Mouse (Mus musculus) testis, adult 2 months (tissue): Measurements from ENCODE around the gene Col27a1.

Experiments
- CTCF ChIP-seq: fragments of 200-500 bp; IDR thresholded peaks from 2 replicates; pipeline ENCODE4 v1.5.1; 2012; ENCODE audit warnings: low read depth, mild to moderate bottlenecking, inconsistent platforms, low read length, moderate library complexity; ENCODE audit not compliant: control insufficient read depth, insufficient read depth, insufficient replicate concordance
- POLR2A ChIP-seq: fragments of 200-500 bp; IDR thresholded peaks from 2 replicates; pipeline ENCODE4 v1.6.1; 2012; ENCODE audit warnings: low read depth, mild to moderate bottlenecking, inconsistent platforms, low read length, moderate library complexity; ENCODE audit not compliant: control insufficient read depth

- TF ChIP-seq CTCF (no peak), POLR2A (no peak)
These were observed 9.9 kb upstream of the Col27a1 start for GRCm38 (mm10) chr4:63203874-63204273.
